23 mouse cellular contexts compared by ENCODE assay signal in genomic region chr19:43769366-43769960, GRCm38 (mm10). TPM values are rescaled to one million over a fixed set of nuclear protein-coding genes. Genes with fewer than 3 reads are reported as not detected.
DNase-seq lines count a peak whose midpoint lies in the region; ATAC-seq lines count a peak whose summit lies in the region.
"Had no signal": no experiment of that assay in that cellular context is flagged by ENCODE, and none has a peak within 500 bp of the region (broad histone marks: within the 10 kb centered on the region; RNA-seq: fewer than 3 reads in every experiment).

No protein-coding gene starts in this region.

- no peak for ATAC-seq in kidney, embryonic 15.5 days (replicated peaks; ENCODE audit: low FRiP score)
- ATAC-seq in kidney, embryonic 14.5 days (ENCODE audit: low FRiP score, low TSS enrichment), result no peak
- ATAC-seq: forebrain, embryonic 15.5 days; midbrain, embryonic 13.5 days had no signal

- no peak overlapping the region for H3K9ac ChIP-seq in kidney, embryonic 15.5 days
- H3K9ac ChIP-seq in kidney, embryonic 14.5 days (ENCODE audit: low read depth, low read length), result no peak overlapping the region
- H3K9ac ChIP-seq: forebrain, embryonic 15.5 days; hindbrain, embryonic 15.5 days; limb, embryonic 15.5 days; midbrain, embryonic 13.5 days had no signal

- peak overlapping the region; percentile 27; the same call in 1 of the 2 replicates for H3K27ac ChIP-seq in kidney, embryonic 15.5 days
- no peak overlapping the region for H3K27ac ChIP-seq in kidney, embryonic 14.5 days (ENCODE audit: low read depth, low read length)
- H3K27ac ChIP-seq: embryonic facial prominence, embryonic 10.5 days; forebrain, embryonic 15.5 days; hindbrain, embryonic 15.5 days; limb, embryonic 15.5 days; midbrain, embryonic 13.5 days had no signal

- no peaks in the 10 kb centered on the region for H3K9me3 ChIP-seq in kidney, embryonic 15.5 days (replicated peaks)
- H3K9me3 ChIP-seq in kidney, embryonic 14.5 days (ENCODE audit: control insufficient read depth, low read length), result no peaks in the 10 kb centered on the region
- H3K9me3 ChIP-seq: embryonic facial prominence, embryonic 10.5 days; forebrain, embryonic 15.5 days; hindbrain, embryonic 15.5 days; limb, embryonic 15.5 days; megakaryocyte, embryonic 14.5 days; midbrain, embryonic 13.5 days had no signal

- 0 out of 2 replicates have a peak, but pooled peaks cover 4% of the 10 kb centered on the region for H3K36me3 ChIP-seq in kidney, embryonic 15.5 days
- H3K36me3 ChIP-seq in kidney, embryonic 14.5 days (ENCODE audit: control insufficient read depth, insufficient read depth, low read length), result no peaks in the 10 kb centered on the region
- H3K36me3 ChIP-seq: embryonic facial prominence, embryonic 10.5 days; forebrain, embryonic 15.5 days; hindbrain, embryonic 15.5 days; limb, embryonic 15.5 days had no signal

- no peak overlapping the region for H3K4me2 ChIP-seq in kidney, embryonic 15.5 days
- no peak overlapping the region for H3K4me2 ChIP-seq in kidney, embryonic 14.5 days (replicated peaks; ENCODE audit: low read depth, low read length)
- H3K4me2 ChIP-seq: forebrain, embryonic 15.5 days; heart, embryonic 11.5 days; hindbrain, embryonic 15.5 days; limb, embryonic 15.5 days; midbrain, embryonic 13.5 days had no signal

- no peak overlapping the region for H3K4me3 ChIP-seq in kidney, embryonic 15.5 days (replicated peaks)
- H3K4me3 ChIP-seq in kidney, embryonic 14.5 days (ENCODE audit: low read length), result no peak overlapping the region
- H3K4me3 ChIP-seq: embryonic facial prominence, embryonic 10.5 days; forebrain, embryonic 15.5 days; hindbrain, embryonic 15.5 days; limb, embryonic 15.5 days; megakaryocyte, embryonic 14.5 days; midbrain, embryonic 13.5 days had no signal

- peak; percentile 35 for DNase-seq in 3T3-L1 (ENCODE audit: low read depth, low spot score)
- peak; percentile 36 for DNase-seq in Muller cell, postnatal 12 days (ENCODE audit: inconsistent ontology term)
- peak; percentile 31 for DNase-seq in adrenal gland, postnatal 25 days
- no peak for DNase-seq in right cerebral cortex, postnatal 36 days (ENCODE audit: low spot score in 2 of 2)
- no peak for DNase-seq in ovary, postnatal 10 days (ENCODE audit: low spot score)
- DNase-seq: cerebellum, adult 11-12 months; cerebellum, postnatal 10 days; gastrocnemius, postnatal 10 days; left cerebral cortex, postnatal 4 days; lung, adult 18-20 months; right cerebral cortex, postnatal 14 days; thymus, postnatal 14 days had no signal

- 0 out of 2 replicates have a peak, but pooled peaks cover 3% of the 10 kb centered on the region for H3K4me1 ChIP-seq in kidney, embryonic 15.5 days
- H3K4me1 ChIP-seq in kidney, embryonic 14.5 days (ENCODE audit: control insufficient read depth, insufficient read depth, low read length), result no peaks in the 10 kb centered on the region
- H3K4me1 ChIP-seq: embryonic facial prominence, embryonic 10.5 days; forebrain, embryonic 15.5 days; hindbrain, embryonic 15.5 days; limb, embryonic 15.5 days; midbrain, embryonic 13.5 days had no signal

- H3K27me3 ChIP-seq in kidney, embryonic 15.5 days, result no peaks in the 10 kb centered on the region
- no peaks in the 10 kb centered on the region for H3K27me3 ChIP-seq in kidney, embryonic 14.5 days (ENCODE audit: control insufficient read depth, insufficient read depth, low read length)
- H3K27me3 ChIP-seq: forebrain, embryonic 15.5 days; hindbrain, embryonic 15.5 days; limb, embryonic 15.5 days; megakaryocyte, embryonic 14.5 days; midbrain, embryonic 13.5 days had no signal

- WGBS in kidney, embryonic 15.5 days, result 84% methylated on average over 5 of the region's 5 CpGs
- WGBS in kidney, embryonic 14.5 days, result 81% methylated on average over 5 of the region's 5 CpGs

RNA-seq across cellular contexts. Expression of gene Abcc2, which starts 12.5 kb away (rescaled TPM):
- polyA plus RNA-seq in kidney, embryonic 15.5 days (2015; fragmentation: Nextera tagmentation; extraction: Ambion mirVana), result 3.7 and 4.0 TPM in 2 replicates
- polyA plus RNA-seq in kidney, embryonic 14.5 days (2014; fragmentation: Nextera tagmentation; extraction: Ambion mirVana), result 0.94 and 1.7 TPM in 2 replicates
- 0.06 and 1.9 TPM in 2 replicates for total RNA-seq in adrenal gland, postnatal 25 days (2021)
- total RNA-seq: hematopoietic stem cell, adult 5-6 weeks had no signal
- polyA plus RNA-seq: embryonic facial prominence, embryonic 10.5 days; forebrain, embryonic 15.5 days; heart, postnatal 0 days had no signal

RNA-seq across cellular contexts. Expression of gene Cox15, which starts 16.7 kb away (rescaled TPM):
- polyA plus RNA-seq in kidney, embryonic 15.5 days (2015; fragmentation: Nextera tagmentation; extraction: Ambion mirVana), result 11.1 and 13.1 TPM in 2 replicates
- polyA plus RNA-seq in kidney, embryonic 14.5 days (2014; fragmentation: Nextera tagmentation; extraction: Ambion mirVana), result 5.7 and 10.5 TPM in 2 replicates
- total RNA-seq in adrenal gland, postnatal 25 days (2021), result 48.5 and 49.6 TPM in 2 replicates

RNA-seq across cellular contexts. Expression of gene Cutc, which starts 16.7 kb away (rescaled TPM):
- 15.2 and 17.4 TPM in 2 replicates for polyA plus RNA-seq in kidney, embryonic 15.5 days (2015; fragmentation: Nextera tagmentation; extraction: Ambion mirVana)
- polyA plus RNA-seq in kidney, embryonic 14.5 days (2014; fragmentation: Nextera tagmentation; extraction: Ambion mirVana), result 15.3 and 18.0 TPM in 2 replicates
- 10.6 and 15.3 TPM in 2 replicates for total RNA-seq in adrenal gland, postnatal 25 days (2021)

Comparison
In these comparisons a context has a peak if more than half of its experiments do, and no peak if none do; other contexts are left out.
1. DNase-seq: peak in 3T3-L1 (single experiment), Muller cell, postnatal 12 days (single experiment) and adrenal gland, postnatal 25 days (single experiment); none in right cerebral cortex, postnatal 36 days (0 of 2) and ovary, postnatal 10 days (single experiment).